Mouse (Mus musculus): Measurements from ENCODE around the gene Rpl22l1.
"Not testable (repeated sequence)": the region's sequence is repeated elsewhere in the genome, so short reads cannot be mapped to it uniquely, and the experiment has no call there.

The Rpl22l1 gene

GRCm38 (mm10) chr3:28841886-28842649 lies 36.8 kb downstream of the Rpl22l1 start:
- DNase-seq (ENCODE audit: low read depth) = no peak

GRCm38 (mm10) chr3:28843231-28843630 lies 38.0 kb downstream of the Rpl22l1 start:
- DNase-seq (ENCODE audit: low read depth) = no peak

GRCm38 (mm10) chr3:28847115-28847514 lies 41.9 kb downstream of the Rpl22l1 start:
- no peak for DNase-seq (ENCODE audit: low read depth)

DNA sequence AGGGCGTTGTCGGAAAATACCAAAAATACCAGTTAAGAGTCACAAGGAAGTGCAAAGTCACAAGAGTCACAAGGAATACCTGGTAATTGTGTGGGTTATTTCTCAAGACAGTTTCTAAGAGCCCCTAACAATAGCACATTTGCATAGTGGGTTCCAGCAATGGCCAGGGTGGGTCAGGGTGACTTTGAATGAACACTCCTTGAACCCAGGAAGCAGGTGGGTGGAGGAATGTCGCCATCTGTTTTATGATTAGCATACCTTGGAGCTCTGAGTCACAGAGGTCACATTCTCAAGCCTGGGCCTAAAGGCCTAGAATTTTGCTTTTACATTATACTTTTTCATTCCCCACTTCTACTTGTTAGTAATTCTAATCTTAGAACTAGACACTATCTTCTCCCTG lies 46.9 kb downstream of the Rpl22l1 start:
- not testable (repeated sequence) for DNase-seq (ENCODE audit: low read depth)

All from c-Kit-positive CD71-positive TER-119-negative erythroid progenitor cells, embryonic 14.5 days (primary cell).